Mouse (Mus musculus) ES-Bruce4 (cell line): ENCODE measurements around the gene Epha7.

Experiments used
- CTCF ChIP-seq: IDR thresholded peaks from one replicate; pipeline ENCODE4 v1.8.1; 2011; ENCODE audit warnings: low read depth, low read length
- EP300 ChIP-seq: IDR thresholded peaks from 2 replicates; pipeline ENCODE4 v1.6.1; 2011; ENCODE audit warnings: low read depth, low read length; ENCODE audit not compliant: insufficient read depth
- POLR2A ChIP-seq: IDR thresholded peaks from one replicate; pipeline ENCODE4 v1.8.1; 2011; ENCODE audit warnings: low read length; ENCODE audit not compliant: insufficient read depth

GRCm38 (mm10) chr4:28934802-28935201, 121.9 kb downstream of the Epha7 start:
- TF ChIP-seq CTCF (no peak), EP300 (no peak), POLR2A (no peak)
